Mouse (Mus musculus) cerebellum, adult 18-20 months (tissue): Measurements from ENCODE around the gene Hnrnpab.
A peak's percentile ranks its signal among the peaks of the same experiment; 100 is the strongest.

Experiments
- DNase-seq, 2 experiments: peaks; one replicate each; pipeline ENCODE4 v3.0.0; 2021

The Hnrnpab gene

GRCm38 (mm10) chr11:51606447-51607095 is at the start of gene Hnrnpab:
Hnrnpab (minus strand) TSS chr11:51606847.
- peak; percentile 96 for DNase-seq

GRCm38 (mm10) chr11:51654891-51655290 is 48.2 kb upstream of the Hnrnpab start:
- no peak for DNase-seq

GRCm38 (mm10) chr11:51653736-51654135 is 47.1 kb upstream of the Hnrnpab start:
- DNase-seq = no peak

GRCm38 (mm10) chr11:51652889-51653418 is 46.3 kb upstream of the Hnrnpab start:
- DNase-seq = no peak

GRCm38 (mm10) chr11:51650691-51651515 is 44.3 kb upstream of the Hnrnpab start, which contains the start of the genes N4bp3 and D930048N14Rik:
N4bp3 (minus strand) TSS chr11:51650842.
D930048N14Rik (plus strand) TSS chr11:51650954.
- DNase-seq = peak; percentile 48 to 62

GRCm38 (mm10) chr11:51650261-51650660 is 43.6 kb upstream of the Hnrnpab start:
- peak in 1 of 2 experiments; percentile 40 for DNase-seq

GRCm38 (mm10) chr11:51649889-51650199 is 43.2 kb upstream of the Hnrnpab start:
- no peak for DNase-seq

GRCm38 (mm10) chr11:51649111-51649888 is 42.7 kb upstream of the Hnrnpab start:
- no peak for DNase-seq

- DNase-seq = no peak
Observed at GRCm38 (mm10) chr11:51648566-51648965, 41.9 kb upstream of the Hnrnpab start.

- peak in 1 of 2 experiments; percentile 1 for DNase-seq
Observed at GRCm38 (mm10) chr11:51646751-51647667, 40.4 kb upstream of the Hnrnpab start.

- DNase-seq = no peak
Observed at GRCm38 (mm10) chr11:51646245-51646644, 39.6 kb upstream of the Hnrnpab start.

GRCm38 (mm10) chr11:51645293-51645692 is 38.6 kb upstream of the Hnrnpab start:
- peak in 1 of 2 experiments; percentile 10 for DNase-seq

GRCm38 (mm10) chr11:51644217-51644616 is 37.6 kb upstream of the Hnrnpab start:
- DNase-seq = peak in 1 of 2 experiments; percentile 30

GRCm38 (mm10) chr11:51643761-51644160 is 37.1 kb upstream of the Hnrnpab start:
- DNase-seq = peak; percentile 43 to 62

GRCm38 (mm10) chr11:51643202-51643601 is 36.6 kb upstream of the Hnrnpab start:
- DNase-seq = no peak

- DNase-seq = peak in 1 of 2 experiments; percentile 2
Observed at GRCm38 (mm10) chr11:51640748-51641147, 34.1 kb upstream of the Hnrnpab start.

GRCm38 (mm10) chr11:51638497-51638896 is 31.9 kb upstream of the Hnrnpab start:
- DNase-seq = no peak

- DNase-seq = peak in 1 of 2 experiments; percentile 31
Observed at GRCm38 (mm10) chr11:51637971-51638414, 31.3 kb upstream of the Hnrnpab start.

GRCm38 (mm10) chr11:51636323-51636684 is 29.7 kb upstream of the Hnrnpab start:
- DNase-seq = peak; percentile 65 to 75

GRCm38 (mm10) chr11:51635525-51636322 is 29.1 kb upstream of the Hnrnpab start, which contains the start of gene Rmnd5b:
Rmnd5b (minus strand) TSS chr11:51635896.
- peak; percentile 91 to 92 for DNase-seq

GRCm38 (mm10) chr11:51635127-51635524 is 28.5 kb upstream of the Hnrnpab start:
- no peak for DNase-seq
